Mouse (Mus musculus) liver, embryonic 15.5 days (tissue): ENCODE measurements around the gene Krt84. TPM values are rescaled to one million over a fixed set of nuclear protein-coding genes. Genes with fewer than 3 reads are reported as not detected.

Experiments used
- microRNA-seq: library from miRNA; unstranded; fragments of <30 nt; microRNA quantifications from one replicate; pipeline ENCODE4, GENCODE M21; 2016
- polyA plus RNA-seq: library from polyadenylated mRNA; unstranded; fragments of >200 nt; fragmentation: Nextera tagmentation; extraction: Ambion mirVana; gene quantifications from 2 replicates; pipeline ENCODE4 v1.2.1, GENCODE M21; 2015

The Krt84 gene
- polyA plus RNA-seq, 1 experiment from 2014 or later: not detected

Small RNA genes lying within 50 kb of the gene (microRNA-seq; reads per million reads assigned to microRNA genes)
- not detected for gene Gm44393
- not detected for gene Gm44460

Other genes starting within 250 kb of the Krt84 start
- gene Atg101, start 248.5 kb downstream of the Krt84 start, polyA plus RNA-seq: 25.5 and 27.3 TPM in 2 replicates
- gene 6030408B16Rik, start 239.6 kb downstream of the Krt84 start, polyA plus RNA-seq: 0.30 and 0.81 TPM in 2 replicates
- 0.43 and 0.44 TPM in 2 replicates for gene Krt80, start 162.7 kb downstream of the Krt84 start, polyA plus RNA-seq
- gene Krt7, start 121.8 kb downstream of the Krt84 start, polyA plus RNA-seq: 1.7 TPM in 2 replicates
- not detected in 2 replicates for gene Krt87, start 94.0 kb downstream of the Krt84 start, polyA plus RNA-seq
- not detected in 2 replicates for gene Krt88, start 85.1 kb downstream of the Krt84 start, polyA plus RNA-seq
- gene Krt81, start 69.1 kb downstream of the Krt84 start, polyA plus RNA-seq: not detected in 2 replicates
- gene Krt86, start 59.3 kb downstream of the Krt84 start, polyA plus RNA-seq: not detected in 2 replicates
- gene Krt83, start 41.3 kb downstream of the Krt84 start, polyA plus RNA-seq: 0.32 and 0.51 TPM in 2 replicates
- not detected in 2 replicates for gene Gm49425, start 15.6 kb downstream of the Krt84 start, polyA plus RNA-seq
- gene Krt82, start 17.8 kb upstream of the Krt84 start, polyA plus RNA-seq: not detected in 2 replicates
- not detected in 2 replicates for gene Krt90, start 30.1 kb upstream of the Krt84 start, polyA plus RNA-seq
- not detected in 2 replicates for gene Krt75, start 41.1 kb upstream of the Krt84 start, polyA plus RNA-seq
- not detected in 2 replicates for gene Gm5414, start 95.4 kb upstream of the Krt84 start, polyA plus RNA-seq
- gene Gm5478, start 114.6 kb upstream of the Krt84 start, polyA plus RNA-seq: not detected in 2 replicates
- not detected in 2 replicates for gene Krt6b, start 147.5 kb upstream of the Krt84 start, polyA plus RNA-seq
- gene Krt6a, start 161.5 kb upstream of the Krt84 start, polyA plus RNA-seq: 0.05 and 0.17 TPM in 2 replicates
- gene Krt5, start 180.1 kb upstream of the Krt84 start, polyA plus RNA-seq: 0.14 and 0.53 TPM in 2 replicates
- gene Krt71, start 210.3 kb upstream of the Krt84 start, polyA plus RNA-seq: not detected in 2 replicates